Mouse (Mus musculus) WW6 (cell line): ENCODE measurements around the gene Samd4.

Experiments used
- DNase-seq: peaks from one replicate; pipeline ENCODE4 v3.0.0-alpha.2; 2013; ENCODE audit warnings: low read depth, low spot score

Samd4 gene

DNA sequence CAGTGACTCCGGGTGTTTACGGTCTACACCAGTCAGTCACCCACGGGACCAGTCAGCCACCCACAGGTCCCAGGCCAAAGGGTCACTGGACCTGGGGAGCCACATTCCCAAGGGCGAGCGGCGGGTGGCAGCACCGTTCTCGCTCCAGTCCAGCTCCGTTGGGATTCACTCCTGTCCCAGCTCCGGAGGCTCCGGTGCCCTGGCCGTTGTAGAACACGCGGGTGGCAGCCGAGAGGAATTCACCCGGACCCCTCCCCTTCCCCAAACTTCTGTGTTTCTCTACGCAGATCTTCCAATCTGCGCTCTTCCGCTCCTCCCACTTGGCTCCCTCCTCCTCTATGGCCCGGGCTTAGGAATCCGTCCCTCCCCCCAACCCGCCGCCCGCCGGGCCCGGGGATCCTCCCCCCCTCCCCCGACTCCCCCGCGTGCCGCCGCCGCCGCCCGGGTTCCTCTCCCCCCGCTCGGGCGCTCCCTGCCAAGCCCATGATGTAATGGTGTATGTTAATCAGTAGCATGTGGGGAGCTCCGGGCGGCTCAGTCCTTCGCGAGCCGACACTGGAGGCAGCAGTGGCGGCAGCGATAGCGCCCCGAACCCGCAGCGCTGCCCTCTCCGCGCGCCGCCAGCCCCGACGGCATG lies at the start of gene Samd4:
TSS of gene Samd4 (plus strand) at position 424 of the 637 bp plus-strand sequence.
- peak; percentile 29 for DNase-seq

DNA sequence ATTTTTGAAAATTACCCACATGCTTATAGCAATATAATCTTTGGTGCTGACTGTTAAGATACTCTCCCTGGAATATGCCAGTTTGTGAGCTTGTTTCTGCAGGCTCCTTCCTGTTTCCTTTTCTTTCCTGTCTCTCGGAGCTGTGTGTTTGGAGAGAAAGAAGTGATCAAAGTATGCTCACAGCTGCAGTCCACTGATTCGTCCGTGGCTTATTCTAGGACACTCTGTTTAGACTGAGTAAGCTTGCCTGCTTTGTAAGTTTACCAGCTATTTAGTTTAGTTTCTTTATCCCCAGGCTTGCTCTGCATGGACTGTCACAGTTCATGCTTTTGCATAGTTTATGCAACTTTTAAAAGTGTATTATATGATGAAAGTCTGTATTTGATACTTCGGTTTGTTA lies 43.3 kb upstream of the Samd4 start:
- no peak for DNase-seq

DNA sequence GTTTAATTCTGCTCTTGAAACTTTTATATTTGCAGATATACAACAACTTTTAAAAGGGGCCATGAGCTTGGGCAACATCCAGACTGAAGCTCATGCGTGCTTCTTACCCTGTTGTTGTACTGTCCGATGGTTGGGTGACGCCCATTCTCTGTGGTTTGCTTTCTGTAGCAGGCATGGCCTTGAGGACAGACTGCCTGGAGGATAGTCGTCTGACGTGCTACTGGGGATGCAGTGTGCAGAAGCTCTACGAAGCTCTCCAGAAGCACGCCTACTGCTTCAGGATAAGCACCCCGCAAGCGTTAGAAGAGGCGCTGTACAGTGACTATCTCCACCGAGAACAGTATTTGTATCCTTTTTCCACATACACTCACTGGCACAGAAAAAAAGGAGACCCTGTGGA lies 36.9 kb upstream of the Samd4 start:
- no peak for DNase-seq

DNA sequence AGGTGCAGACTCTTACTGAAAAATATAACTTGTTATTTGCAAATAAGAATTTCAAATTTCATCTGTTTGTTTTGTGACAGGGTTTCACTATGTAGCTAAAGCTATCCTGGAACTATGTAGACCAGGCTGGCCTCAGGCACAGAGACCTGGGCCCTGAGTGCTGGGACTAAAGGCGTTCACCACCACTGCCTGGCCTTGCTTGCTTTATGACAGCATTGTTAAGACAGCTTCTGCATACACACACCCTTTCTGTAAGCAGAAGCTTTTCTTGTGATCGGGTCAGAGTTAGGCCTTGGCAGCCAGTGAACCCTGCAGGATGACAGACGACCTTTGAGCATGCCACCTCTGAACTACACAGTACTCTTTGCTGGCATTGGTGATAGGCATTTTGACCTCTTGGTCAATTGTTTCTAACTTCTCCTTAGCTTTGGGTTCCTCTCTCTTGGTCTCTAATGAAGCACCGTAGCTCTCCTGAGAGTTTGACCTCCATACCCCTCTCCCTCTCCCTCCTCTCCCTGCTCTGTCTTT lies 34.5 kb upstream of the Samd4 start:
- no peak for DNase-seq

DNA sequence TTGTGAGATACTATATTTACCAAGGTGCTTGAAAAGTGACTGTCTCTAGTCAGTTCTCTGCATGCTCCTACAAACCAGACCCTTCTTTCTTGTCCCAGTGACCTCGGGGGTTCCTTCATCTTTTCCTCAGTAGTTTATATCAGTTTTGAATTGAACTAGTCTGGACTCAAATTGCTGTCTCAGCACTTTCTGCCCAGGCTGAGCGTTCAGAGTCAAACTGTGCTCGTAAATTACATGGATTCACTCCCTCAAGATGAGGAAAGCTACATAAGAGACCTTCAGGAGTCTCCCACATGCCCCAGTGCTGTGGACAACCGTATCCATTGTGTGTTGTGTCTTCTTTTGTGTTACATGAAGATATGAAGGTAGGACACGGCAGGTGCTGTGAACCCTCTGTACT lies 33.9 kb upstream of the Samd4 start:
- no peak for DNase-seq

DNA sequence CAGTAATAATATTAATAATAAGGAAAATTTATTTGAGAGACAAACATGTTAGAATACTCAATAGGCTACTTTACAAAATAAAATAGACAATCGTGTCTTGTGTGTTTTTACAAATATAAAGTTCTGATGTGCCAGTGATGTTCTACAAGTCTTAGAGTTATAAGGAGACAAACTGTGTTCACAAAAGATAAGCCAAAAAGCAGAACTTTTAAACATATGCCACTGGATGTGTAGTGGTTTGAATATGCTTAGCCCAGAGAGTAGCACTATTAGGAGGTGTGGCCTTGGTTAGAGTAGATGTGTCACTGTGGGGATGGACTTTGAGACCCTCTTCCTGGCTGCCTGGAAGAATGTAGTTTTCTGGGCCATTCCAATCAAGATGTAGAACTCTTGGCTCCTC lies 32.9 kb upstream of the Samd4 start:
- DNase-seq: no peak

DNA sequence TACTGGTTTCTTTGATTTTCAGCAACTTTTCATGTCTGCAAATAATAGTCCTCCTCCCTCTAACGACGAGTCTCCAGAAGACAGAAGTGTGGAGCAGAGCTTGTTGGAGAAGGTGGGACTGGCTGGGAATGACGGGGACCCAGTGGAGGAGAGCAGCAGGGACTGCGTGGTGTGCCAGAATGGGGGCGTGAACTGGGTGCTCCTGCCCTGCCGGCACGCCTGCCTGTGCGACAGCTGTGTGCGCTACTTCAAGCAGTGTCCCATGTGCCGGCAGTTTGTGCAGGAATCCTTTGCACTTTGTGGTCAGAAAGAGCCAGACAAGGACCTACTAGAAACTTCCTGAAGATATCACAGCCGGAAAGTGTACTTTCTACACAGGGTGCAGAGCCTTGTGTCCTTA lies 29.0 kb upstream of the Samd4 start:
- no peak for DNase-seq

DNA sequence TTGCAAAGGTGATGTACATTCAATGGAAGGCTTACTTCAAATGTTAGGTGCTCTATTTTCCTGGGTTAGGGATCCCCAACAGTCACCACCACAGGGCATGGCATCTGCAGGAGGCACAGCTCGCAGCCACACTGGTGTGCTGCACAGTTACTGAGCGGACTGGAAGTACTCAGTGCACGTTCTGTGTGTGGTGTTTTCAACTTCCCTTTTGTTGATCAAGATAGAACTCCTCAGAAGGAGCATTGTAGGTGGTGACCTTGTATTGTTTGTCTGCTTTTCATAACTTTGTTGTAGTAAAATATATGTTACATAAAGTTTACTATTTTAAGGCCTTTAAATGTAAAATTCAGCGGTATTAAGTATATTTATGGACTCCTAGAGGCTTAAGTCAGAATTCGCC lies 19.7 kb upstream of the Samd4 start:
- DNase-seq: no peak

DNA sequence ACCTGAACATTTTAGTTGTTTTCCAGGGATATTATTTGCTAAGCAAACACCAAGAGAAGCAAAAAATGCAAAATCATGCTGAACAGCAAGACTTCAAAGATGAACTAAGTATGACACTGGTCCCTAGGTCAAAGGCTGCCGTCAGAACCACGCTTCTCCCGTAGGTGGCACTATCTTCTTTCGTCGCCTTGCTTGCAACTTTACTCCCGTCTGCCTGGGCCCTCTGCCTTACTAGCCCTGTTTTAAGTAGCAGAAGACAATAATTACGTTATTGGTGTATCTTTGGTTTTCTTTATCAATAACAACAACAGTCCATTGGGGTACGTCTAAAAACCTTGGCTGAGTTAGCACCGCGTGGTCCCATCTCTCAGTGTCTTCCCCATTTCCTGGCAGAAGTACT lies 1.7 kb upstream of the Samd4 start:
- no peak for DNase-seq

DNA sequence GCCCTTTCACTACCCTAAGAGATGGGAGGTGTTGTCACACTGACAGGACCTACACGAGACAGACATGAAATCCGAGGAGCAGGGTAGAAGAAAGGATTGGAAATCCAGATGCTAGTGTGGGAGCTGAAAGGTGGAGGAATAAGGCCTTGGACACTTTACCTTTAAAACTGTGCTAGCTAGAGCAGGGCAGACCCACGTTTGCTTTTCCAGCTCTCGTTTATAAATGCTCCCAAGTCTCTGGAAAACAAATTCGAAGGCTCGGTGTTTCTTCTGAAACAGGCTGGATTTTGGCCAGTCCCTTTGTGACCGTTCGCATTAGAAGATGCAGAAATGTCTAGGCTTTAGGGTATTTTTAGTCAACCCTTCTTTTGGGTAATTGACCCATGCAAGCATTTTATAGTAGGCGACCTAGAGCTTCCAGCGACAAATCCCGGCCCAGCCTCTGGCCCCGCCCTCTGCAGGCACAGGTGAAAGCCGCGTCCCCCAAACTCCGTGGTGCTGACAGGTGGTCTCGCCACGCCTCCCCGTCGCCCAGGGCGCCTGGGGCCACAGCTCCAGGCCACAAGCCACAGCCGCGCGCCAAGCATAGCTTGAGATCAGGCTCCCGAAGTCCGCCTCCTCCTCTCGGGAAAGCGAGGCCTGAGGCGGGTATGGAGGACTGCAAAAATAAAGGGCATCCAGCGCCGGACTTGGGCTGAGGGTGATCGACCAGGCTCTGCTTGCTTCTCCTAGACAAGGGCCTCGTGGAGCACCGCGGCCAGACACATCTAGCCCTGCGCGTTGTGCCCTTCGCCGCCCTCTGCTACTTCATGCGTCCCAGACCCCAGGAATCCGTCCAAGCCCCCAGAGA lies 848 bp upstream of the Samd4 start:
- DNase-seq: peak; percentile 20

DNA sequence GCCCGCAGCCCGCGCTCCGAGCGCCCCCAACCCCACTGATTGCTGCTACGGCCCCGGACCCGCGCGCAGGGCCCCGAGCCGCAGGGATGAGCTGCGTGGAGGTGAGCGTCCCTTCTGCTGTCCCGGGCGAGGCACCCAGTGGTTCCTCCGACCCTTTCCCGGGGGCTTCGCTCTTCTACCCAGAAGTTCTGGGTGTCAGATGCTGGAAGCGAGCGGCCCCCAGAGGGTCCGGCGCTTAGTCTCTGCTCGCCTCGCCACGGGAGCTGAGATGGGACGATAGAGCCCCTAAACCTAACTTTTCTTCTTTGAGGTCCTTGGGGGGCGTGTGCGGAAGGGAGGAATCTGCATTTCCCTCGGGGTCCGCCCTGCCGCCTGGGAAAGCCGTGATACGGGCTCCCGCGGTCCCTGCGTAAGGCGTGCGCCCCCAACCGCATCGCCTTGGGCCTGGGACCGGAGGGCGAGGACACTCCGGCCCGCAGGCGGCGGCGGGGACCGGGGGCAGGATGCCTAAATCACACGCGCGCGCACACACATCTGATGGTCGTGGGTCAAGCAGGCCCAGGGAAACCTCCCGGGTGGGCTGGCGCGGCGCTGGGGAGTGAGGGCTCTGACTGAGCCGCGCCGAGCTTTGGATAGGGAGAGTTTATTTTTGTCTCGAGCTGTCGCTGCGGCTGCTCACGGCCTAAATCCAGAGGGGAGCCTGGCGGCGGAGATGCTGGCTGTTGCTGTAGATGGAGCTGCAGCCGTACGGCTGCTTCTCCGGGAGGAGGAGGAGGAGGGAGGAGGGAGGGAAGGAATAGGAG lies 615 bp downstream of the Samd4 start:
- DNase-seq: peak; percentile 20

DNA sequence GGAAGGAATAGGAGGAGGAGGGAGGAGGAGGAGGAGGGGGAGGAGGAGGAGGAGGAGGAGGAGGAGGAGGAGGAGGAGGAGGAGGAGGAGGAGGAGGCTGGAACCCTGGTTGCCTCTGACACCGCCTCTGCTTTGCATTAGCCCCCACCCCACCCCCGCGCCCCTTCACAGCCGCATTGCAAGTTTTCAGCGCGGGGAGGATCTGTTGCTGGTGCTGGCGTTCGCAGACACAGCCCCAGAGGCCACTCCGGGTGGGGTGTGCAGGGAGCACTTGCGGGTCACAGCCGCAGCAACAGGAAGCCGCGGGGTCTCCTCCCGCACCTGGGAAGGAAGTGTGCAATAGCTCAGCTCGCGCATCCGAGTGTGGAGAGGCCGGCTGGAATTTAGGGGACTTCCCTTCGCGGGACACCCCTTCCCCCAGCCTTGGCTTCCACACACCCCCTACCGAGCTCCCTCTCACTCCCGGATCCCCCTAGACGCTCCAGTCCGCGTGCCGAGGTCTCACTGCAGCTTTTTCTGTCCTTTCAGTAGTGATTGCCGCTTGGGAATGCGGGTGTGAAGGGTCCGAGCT lies 1.3 kb downstream of the Samd4 start:
- DNase-seq: no peak

DNA sequence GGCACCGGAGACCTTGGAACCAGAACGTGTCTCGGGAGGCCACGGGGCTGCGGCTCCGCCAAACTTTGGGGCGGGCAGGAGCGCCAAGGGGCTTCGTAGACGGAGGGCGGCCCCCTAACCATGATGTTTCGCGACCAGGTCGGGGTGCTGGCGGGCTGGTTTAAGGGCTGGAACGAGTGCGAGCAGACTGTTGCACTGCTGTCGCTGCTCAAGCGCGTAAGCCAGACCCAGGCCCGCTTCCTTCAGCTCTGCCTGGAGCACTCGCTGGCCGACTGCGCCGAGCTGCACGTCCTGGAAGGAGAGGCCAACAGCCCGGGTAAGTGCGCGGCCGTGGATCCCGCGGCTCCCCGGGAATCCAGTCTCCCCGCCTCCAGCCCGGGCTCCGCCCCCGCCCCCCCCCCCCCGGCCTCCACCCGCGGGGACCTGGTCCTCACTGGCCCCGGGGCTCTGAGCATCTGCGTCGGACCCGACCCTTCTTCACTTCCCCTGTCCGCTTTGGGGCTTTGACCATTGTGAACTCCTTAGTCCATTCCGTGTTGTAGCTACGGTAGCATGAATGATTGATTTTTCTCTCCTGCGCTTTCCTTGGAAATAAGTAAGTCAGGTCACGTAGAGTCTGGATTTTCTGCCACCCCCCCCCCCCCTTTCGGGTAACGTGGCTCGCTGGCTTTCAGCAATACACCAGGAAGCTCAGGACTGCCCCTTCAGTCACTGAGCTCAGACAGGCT lies 2.2 kb downstream of the Samd4 start:
- DNase-seq: no peak

DNA sequence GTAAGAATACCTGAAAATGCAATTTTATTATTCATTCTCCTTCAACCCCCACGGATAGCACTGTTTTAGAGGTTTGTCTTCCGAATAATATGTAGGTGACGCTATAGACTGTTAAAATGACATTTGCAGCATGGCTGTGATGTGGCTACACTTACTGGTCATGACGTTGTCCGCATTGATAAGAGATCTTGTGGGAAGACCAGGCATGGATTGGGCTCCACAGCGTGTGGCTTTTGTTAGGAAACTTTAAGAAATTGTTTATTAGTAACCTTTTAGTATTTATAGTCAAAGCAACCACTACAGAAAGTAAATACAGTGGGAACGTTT lies 2.7 kb downstream of the Samd4 start:
- no peak for DNase-seq

DNA sequence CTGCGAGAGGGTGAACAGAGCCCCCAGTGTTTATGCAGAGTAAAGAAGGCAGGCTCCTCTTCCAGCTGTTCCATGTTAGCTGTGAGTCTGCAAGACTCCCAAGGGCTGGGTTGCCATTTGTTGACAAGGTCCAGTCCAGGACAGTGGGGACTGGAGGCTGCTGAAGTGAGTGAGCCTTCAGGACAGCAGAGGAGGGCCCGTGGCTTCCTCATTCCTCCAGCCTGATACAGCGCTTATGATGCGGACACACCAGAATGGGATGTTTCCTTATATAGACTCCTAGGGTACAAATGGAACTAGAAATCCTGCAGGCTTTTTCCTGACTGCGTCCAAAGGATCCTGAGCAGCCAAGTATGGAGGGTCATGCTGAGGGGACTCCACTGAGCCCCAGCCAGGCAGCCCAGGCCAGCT lies 3.2 kb downstream of the Samd4 start:
- DNase-seq: no peak

DNA sequence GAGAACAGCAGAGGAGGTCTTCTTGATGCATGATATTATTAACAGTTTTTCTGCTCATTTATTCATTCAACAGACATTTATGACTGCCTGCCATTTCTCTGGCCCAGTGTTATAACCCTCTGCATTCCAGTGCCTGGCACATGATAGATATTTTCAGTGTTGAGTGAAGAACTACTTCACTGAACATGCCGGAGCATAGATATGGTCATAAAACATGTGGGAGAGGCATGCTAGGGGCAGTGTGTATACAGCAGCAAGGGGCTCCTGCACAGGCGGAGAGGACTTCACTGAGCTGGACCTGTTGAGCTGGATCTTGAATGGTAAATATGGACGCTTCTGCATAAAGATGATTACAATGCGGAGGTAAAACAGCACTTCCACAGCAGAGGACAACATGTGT lies 6.4 kb downstream of the Samd4 start:
- DNase-seq: no peak

DNA sequence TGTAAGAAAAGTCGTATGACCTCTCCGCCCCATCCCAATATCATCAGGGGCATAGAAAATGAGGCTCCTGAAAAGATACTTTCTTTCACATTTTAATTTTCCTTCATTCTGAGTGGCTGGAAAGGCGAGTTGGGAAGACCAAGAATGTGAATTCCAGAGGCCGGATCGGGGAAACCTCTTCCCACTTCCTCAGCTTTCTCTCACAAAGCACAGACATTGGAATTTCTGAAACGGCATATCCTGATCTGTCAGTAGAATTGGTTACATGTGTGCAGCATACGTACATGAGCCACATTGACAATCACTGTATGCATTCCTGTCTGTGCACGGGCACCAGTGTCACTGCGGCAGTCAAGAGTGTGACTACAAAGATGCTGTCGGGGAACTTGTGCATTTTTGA lies 11.3 kb downstream of the Samd4 start:
- DNase-seq: no peak

DNA sequence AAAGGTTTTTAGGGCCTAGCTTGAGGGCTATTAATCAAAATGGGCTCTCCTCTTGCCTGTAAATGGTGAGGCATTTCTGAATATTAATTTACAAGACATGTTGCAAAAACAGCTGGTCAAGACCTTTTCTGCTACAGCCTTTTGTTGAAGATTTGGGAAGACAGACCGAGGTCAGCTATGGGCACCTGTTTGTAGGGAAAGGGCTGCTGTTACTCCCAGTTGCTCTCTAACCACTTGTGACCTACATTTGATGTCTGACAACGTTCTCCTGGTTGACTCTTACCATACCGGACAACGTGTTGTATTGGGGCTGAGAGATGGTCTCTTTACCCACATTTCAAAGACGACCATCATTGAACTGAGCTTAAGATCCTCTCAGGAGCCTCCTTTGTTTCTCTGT lies 15.3 kb downstream of the Samd4 start:
- DNase-seq: no peak

DNA sequence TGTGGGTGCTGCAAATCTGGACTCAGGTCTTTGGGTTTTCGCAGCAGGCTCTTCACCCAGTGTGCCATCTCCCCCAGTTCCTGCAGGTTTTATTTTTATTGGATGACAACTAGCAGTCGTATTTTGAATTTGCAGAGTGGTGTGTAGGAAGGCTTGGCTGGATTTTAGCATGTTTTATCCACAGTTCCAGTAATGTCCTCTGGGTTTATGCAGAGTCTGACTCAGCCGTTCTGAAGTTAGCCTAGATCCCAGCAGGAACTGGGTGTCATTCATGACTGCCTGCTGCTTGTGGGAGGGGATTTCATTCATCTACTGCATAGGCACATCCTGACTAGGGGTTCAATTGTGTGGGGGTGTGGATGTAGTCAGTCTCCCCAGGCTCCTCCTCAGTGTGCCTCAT lies 16.0 kb downstream of the Samd4 start:
- DNase-seq: no peak

DNA sequence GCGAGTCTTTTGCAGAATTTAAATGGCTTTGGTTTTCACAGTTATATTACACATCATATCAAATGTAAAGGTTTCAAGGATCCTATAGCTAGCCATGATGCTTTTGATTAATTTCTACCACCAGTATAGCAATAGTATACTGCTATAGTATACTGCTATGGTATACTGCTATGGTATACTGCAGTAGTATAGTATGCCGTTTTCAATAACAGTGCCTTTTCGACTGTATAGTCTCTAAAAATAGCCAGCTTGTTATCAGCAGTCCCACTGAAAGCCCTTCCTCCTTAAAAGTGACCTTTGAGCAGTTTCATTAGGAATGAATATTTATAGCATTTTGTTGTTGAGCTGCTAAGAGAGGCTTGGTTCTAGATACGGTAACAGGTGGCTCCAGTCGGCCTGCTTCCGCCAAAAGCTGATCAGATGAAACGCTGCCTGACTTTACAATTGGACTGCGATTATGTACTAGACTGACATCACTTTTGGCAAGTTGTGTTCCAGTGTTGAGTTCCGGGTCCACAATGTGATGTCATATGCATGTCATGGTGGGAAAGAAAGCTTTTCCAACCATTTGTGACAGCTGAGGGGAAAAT lies 19.9 kb downstream of the Samd4 start:
- DNase-seq: no peak

DNA sequence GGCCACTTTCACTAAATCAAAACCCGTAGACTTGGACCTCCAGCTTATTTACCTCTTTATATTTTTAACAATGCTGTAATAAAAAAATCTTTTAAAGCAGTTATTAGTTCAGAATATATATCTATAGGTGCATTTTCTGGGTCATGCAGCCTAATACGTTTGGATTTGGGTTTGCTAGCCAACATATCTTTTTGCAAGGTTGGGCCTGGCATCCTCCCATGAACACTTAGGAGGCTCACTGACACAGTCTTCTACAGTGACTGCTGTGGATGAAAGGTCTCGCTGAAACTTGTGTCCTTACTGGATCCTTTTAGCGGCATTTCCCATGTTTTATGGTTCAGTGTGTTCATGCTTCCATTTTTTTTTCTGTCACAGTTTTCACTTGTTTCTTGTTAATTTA lies 21.6 kb downstream of the Samd4 start:
- no peak for DNase-seq
